Mouse (Mus musculus) bone marrow, adult 2 months (tissue): ENCODE measurements around the gene Tppp.

Experiments
- CTCF ChIP-seq: fragments of 200-500 bp; IDR thresholded peaks from 2 replicates; pipeline ENCODE4 v1.5.1; 2011; ENCODE audit warnings: low read length, control low read depth; ENCODE audit not compliant: control insufficient read depth, insufficient read depth
- POLR2A ChIP-seq: fragments of 200-500 bp; IDR thresholded peaks from 2 replicates; pipeline ENCODE4 v1.6.1; 2011; ENCODE audit warnings: low read depth, mild to moderate bottlenecking, control low read depth, low read length, borderline replicate concordance; ENCODE audit not compliant: control insufficient read depth

DNA sequence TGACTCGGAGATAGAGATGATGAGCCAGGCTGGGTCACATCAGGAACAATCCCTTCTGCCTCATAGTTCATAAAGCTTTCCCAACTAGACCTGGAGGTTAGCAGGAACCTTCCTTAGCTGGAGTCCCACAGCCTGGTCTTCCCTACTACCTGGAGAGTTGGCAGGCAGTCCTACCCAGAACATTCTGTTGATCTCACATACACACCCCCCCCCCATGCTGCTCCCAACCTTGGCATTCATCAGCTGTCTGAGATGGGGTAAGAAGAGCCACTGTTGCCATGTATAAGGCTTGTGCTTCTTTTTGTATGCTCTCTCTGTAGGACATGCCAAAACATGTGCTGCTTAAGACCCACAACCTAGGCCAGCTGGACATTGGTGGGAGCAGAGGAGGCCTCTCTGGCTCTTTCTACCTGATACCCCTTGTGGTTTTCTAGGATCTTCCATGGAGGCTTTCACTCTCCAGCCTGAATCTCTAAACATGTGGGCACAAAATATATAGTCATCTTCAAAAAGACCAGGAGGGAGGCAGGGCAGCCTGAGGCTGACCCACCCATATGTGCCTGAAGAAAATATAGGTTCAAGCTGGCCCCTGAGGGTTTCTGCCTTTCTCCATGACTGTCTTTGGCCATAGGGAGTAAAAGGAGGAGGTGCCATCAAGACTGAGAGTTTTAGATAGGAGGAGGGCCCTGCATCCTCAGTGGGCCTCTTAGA is 54.3 kb downstream of the Tppp start:
- no peak for TF ChIP-seq CTCF
- TF ChIP-seq POLR2A: no peak
